Mouse (Mus musculus): ENCODE measurements around the gene Pqlc3. TPM values are rescaled to one million over a fixed set of nuclear protein-coding genes. Genes with fewer than 3 reads are reported as not detected.
"Not testable (repeated sequence)": the region's sequence is repeated elsewhere in the genome, so short reads cannot be mapped to it uniquely, and the experiment has no call there.

Gene Pqlc3
- polyA plus RNA-seq, 1 experiment from 2014 or later = 11.5 TPM

DNA sequence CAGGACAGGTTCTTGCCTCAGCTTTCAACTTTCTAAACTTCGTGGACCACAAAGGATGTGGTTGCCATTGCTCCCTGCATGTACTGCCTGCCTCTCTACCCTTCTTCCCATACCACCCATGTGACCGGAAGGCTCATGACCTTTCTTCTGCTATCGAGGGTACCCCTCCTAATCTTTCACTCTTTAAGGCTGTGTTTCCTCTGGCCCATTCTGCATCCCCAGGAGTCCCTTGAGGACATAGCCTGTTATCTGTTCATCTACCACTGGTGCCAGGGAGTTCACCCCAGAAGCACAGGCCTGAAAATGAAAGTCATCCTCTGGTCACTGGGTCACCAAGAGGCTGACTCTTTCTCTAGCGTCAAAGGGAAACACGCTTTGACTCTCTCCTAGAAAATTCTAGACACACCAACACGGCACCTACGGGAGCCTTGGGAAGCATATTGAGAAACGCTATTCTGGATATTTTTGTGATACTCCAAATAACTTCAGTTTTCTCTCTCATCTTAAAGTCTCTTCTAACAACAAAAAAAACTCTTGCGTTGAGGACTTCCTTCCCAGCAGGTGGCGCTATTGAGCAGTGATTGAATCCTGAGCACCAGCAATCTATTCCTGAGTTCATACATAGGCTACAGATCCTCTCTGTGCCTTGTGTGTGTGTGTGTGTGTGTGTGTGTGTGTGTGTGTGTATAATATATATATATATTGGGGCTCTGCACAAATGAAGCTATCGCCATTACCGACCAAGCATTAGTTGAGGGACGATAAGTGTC lies 32.7 kb upstream of the Pqlc3 start:
- H3K9me3 ChIP-seq (ENCODE audit: low read length) = no peaks in the 10 kb centered on the region
- no peak for TF ChIP-seq EP300 (IDR thresholded peaks at IDR 0.05)
- peak; percentile 87 for TF ChIP-seq CTCF (IDR thresholded peaks at IDR 0.05)
- H3K27ac ChIP-seq (ENCODE audit: low read length) = no peak overlapping the region
- DNase-seq (ENCODE audit: low spot score) = peak; percentile 84
- 35% methylated on average over 13 of the region's 13 CpGs for WGBS
- no peaks in the 10 kb centered on the region for H3K27me3 ChIP-seq (replicated peaks; ENCODE audit: insufficient read depth, low read length)
- H3K4me2 ChIP-seq (replicated peaks; ENCODE audit: low read depth, low read length) = no peak overlapping the region
- H3K4me3 ChIP-seq (ENCODE audit: low read depth, low read length) = no peak overlapping the region
- no peak overlapping the region for H3K9ac ChIP-seq (replicated peaks; ENCODE audit: low read depth)
- ATAC-seq = 0 out of 2 replicates have a peak, but pooled peaks have one; percentile 36
- no peaks in the 10 kb centered on the region for H3K36me3 ChIP-seq (ENCODE audit: insufficient read depth, low read length)
- H3K4me1 ChIP-seq (ENCODE audit: insufficient read depth, low read depth, low read length) = no peaks in the 10 kb centered on the region

DNA sequence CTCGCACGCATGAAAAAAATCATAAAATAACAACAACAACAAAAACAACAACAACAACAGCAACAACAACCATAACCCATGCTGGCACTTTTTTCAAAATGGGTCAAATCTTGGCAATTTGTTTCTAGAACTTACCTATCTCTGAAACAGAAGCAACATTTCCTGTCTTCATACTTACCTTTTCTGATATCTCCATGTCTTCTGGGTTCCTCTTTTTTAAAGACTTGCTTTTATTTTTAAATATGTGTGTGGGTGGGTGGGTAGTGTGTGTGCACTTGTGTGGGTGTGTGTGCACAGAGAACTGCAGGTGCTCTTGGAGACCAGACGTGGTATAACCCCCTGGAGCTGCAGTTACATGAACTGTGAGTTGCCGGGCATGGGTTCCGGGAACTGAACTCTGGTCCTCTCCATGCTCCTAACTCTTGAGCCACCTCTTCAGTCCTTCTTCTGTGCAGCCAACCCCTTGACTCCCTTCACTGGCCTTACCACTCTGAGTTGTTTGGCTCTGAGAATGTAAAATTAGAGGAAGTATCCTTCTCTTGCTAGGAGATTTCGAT lies 24.4 kb upstream of the Pqlc3 start:
- Histone ChIP-seq H3K9ac (replicated peaks; ENCODE audit: low read depth) (no peak overlapping the region), H3K4me2 (replicated peaks; ENCODE audit: low read depth, low read length) (no peak overlapping the region), H3K27me3 (replicated peaks; ENCODE audit: insufficient read depth, low read length) (no peaks in the 10 kb centered on the region), H3K9me3 (ENCODE audit: low read length) (no peaks in the 10 kb centered on the region), H3K36me3 (ENCODE audit: insufficient read depth, low read length) (no peaks in the 10 kb centered on the region), H3K4me3 (ENCODE audit: low read depth, low read length) (no peak overlapping the region), H3K27ac (ENCODE audit: low read length) (no peak overlapping the region), H3K4me1 (ENCODE audit: insufficient read depth, low read depth, low read length) (no peaks in the 10 kb centered on the region)
- DNase-seq (ENCODE audit: low spot score) = no peak
- ATAC-seq = no peak
- 88% methylated on average over 6 of the region's 6 CpGs for WGBS
- TF ChIP-seq EP300 (IDR thresholded peaks at IDR 0.05) (no peak), CTCF (IDR thresholded peaks at IDR 0.05) (no peak)

DNA sequence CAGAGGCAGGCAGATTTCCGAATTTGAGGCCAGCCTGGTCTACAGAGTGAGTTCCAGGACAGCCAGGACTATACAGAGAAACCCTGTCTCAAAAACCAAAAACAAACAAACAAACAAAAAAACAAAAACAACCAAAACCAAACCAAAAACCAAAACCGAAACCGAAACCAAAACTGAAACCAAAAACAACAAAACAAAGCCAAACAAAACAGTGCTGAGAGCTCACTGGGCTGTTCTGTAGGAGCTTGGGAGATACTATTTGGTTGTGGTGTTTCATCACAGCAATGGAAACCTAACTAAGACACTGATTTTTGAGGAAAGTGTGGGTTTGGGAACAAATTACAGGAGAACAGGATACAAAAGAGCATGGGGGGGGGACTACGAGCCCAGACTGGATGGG lies 21.9 kb upstream of the Pqlc3 start:
- DNase-seq (ENCODE audit: low spot score) (no peak), ATAC-seq (no peak)
- Histone ChIP-seq H3K4me2 (replicated peaks; ENCODE audit: low read depth, low read length) (no peak overlapping the region), H3K9ac (replicated peaks; ENCODE audit: low read depth) (no peak overlapping the region), H3K4me1 (ENCODE audit: insufficient read depth, low read depth, low read length) (no peaks in the 10 kb centered on the region), H3K9me3 (ENCODE audit: low read length) (no peaks in the 10 kb centered on the region), H3K36me3 (ENCODE audit: insufficient read depth, low read length) (no peaks in the 10 kb centered on the region), H3K27me3 (replicated peaks; ENCODE audit: insufficient read depth, low read length) (no peaks in the 10 kb centered on the region), H3K4me3 (ENCODE audit: low read depth, low read length) (no peak overlapping the region), H3K27ac (ENCODE audit: low read length) (no peak overlapping the region)
- 77% methylated on average over 4 of the region's 4 CpGs for WGBS
- TF ChIP-seq EP300 (IDR thresholded peaks at IDR 0.05) = no peak
- no peak for TF ChIP-seq CTCF (IDR thresholded peaks at IDR 0.05)

DNA sequence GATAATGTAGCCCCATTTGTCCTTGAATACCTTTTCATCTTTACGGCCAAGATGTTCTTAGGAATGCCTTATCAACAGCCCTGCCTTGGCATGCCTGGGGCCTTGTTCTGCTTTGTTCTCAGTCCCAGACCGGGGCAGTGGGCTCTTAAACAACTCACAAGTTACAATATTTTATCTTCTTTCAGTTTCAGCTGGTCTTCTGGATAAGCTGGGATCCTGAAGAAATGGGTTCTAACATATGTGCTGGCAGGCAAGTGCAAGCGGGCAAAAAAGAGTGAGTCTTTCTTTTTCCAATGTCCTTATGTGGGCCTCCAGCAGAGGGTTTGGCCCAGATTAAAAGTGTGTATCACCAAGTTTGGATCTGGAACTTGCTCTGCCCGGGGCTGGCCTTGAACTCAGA lies 20.9 kb upstream of the Pqlc3 start:
- not testable (repeated sequence) for H3K27ac ChIP-seq (ENCODE audit: low read length); H3K4me3 ChIP-seq (ENCODE audit: low read depth, low read length); ATAC-seq; H3K36me3 ChIP-seq (ENCODE audit: insufficient read depth, low read length); H3K9ac ChIP-seq (replicated peaks; ENCODE audit: low read depth); H3K9me3 ChIP-seq (ENCODE audit: low read length); H3K4me2 ChIP-seq (replicated peaks; ENCODE audit: low read depth, low read length); DNase-seq (ENCODE audit: low spot score); H3K4me1 ChIP-seq (ENCODE audit: insufficient read depth, low read depth, low read length); H3K27me3 ChIP-seq (replicated peaks; ENCODE audit: insufficient read depth, low read length)
- WGBS = 79% methylated on average over 4 of the region's 4 CpGs

DNA sequence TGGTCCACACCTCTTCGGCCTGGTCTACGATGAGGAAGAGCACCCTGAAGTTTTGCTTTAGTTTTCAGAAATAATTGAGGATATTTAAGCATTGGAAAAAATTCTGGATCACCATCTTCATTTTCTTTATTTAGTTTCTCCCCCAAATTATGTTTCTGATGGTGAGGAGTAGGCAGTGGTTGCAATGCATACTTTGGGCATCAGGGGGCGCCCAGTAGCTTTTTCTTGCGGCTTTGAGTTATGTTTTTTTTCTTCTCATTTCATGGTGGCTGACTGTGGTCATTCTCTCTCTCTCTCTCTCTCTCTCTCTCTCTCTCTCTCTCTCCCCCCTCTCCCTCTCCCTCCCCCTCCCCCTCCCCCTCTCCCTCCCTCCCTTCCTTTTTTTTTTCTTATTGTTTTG lies 18.3 kb upstream of the Pqlc3 start:
- H3K4me1 ChIP-seq (ENCODE audit: insufficient read depth, low read depth, low read length) = no peaks in the 10 kb centered on the region
- TF ChIP-seq EP300 (IDR thresholded peaks at IDR 0.05) (no peak), CTCF (IDR thresholded peaks at IDR 0.05) (peak; percentile 74)
- no peak overlapping the region for H3K4me2 ChIP-seq (replicated peaks; ENCODE audit: low read depth, low read length)
- no peaks in the 10 kb centered on the region for H3K9me3 ChIP-seq (ENCODE audit: low read length)
- ATAC-seq (no peak), DNase-seq (ENCODE audit: low spot score) (peak; percentile 52)
- H3K36me3 ChIP-seq (ENCODE audit: insufficient read depth, low read length) = no peaks in the 10 kb centered on the region
- 33% methylated on average over 4 of the region's 4 CpGs for WGBS
- no peak overlapping the region for H3K4me3 ChIP-seq (ENCODE audit: low read depth, low read length)
- H3K9ac ChIP-seq (replicated peaks; ENCODE audit: low read depth) = no peak overlapping the region
- H3K27me3 ChIP-seq (replicated peaks; ENCODE audit: insufficient read depth, low read length) = no peaks in the 10 kb centered on the region
- H3K27ac ChIP-seq (ENCODE audit: low read length) = no peak overlapping the region

DNA sequence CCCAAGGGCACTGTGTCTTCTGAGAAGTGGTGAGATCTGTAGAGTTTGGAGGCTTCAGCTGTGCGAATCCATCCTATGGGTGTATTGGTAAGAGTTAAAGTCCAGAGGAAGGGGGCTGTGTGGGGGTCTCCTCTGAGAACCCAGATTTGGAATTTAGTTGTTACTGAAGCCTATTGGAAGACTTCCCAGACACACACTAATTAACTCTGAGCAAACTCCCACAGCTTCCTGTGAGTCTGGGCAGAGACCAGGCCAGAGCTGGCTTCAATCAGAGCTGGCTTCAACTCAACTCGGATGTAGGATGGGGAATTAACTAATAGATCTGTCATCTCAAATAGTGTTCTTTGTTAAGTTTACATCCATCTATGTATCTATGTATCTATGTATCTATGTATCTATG lies 15.5 kb upstream of the Pqlc3 start:
- WGBS = 66% methylated on average over 2 of the region's 2 CpGs
- H3K4me1 ChIP-seq (ENCODE audit: insufficient read depth, low read depth, low read length) = peaks cover 5% of the 10 kb centered on the region; the same call in 1 of the 2 replicates
- no peak for DNase-seq (ENCODE audit: low spot score)
- ATAC-seq = no peak
- H3K36me3 ChIP-seq (ENCODE audit: insufficient read depth, low read length) = no peaks in the 10 kb centered on the region
- no peak overlapping the region for H3K4me2 ChIP-seq (replicated peaks; ENCODE audit: low read depth, low read length)
- H3K27me3 ChIP-seq (replicated peaks; ENCODE audit: insufficient read depth, low read length) = no peaks in the 10 kb centered on the region
- H3K9ac ChIP-seq (replicated peaks; ENCODE audit: low read depth) = no peak overlapping the region
- TF ChIP-seq CTCF (IDR thresholded peaks at IDR 0.05) = no peak
- no peak for TF ChIP-seq EP300 (IDR thresholded peaks at IDR 0.05)
- H3K4me3 ChIP-seq (ENCODE audit: low read depth, low read length) = no peak overlapping the region
- no peaks in the 10 kb centered on the region for H3K9me3 ChIP-seq (ENCODE audit: low read length)
- no peak overlapping the region for H3K27ac ChIP-seq (ENCODE audit: low read length)

Measured in lung, postnatal 0 days (tissue).